Mouse (Mus musculus) lung, adult 2 months (tissue): ENCODE data around the gene 2310022A10Rik.

Experiments used
- CTCF ChIP-seq: fragments of 200-500 bp; IDR thresholded peaks from 2 replicates; pipeline ENCODE4 v1.5.1; 2011; ENCODE audit warnings: mild to moderate bottlenecking, low read length, control low read depth; ENCODE audit not compliant: insufficient read depth
- POLR2A ChIP-seq: fragments of 200-500 bp; IDR thresholded peaks from 2 replicates; pipeline ENCODE4 v1.6.1; 2011; ENCODE audit warnings: low read depth, mild to moderate bottlenecking, control low read depth, low read length, borderline replicate concordance; ENCODE audit errors: extremely low read depth

GRCm38 (mm10) chr7:27560291-27560887 lies 7.4 kb downstream of the 2310022A10Rik start:
- TF ChIP-seq POLR2A (no peak), CTCF (no peak)
